Mouse (Mus musculus) cerebellum, adult 2 months (tissue): ENCODE measurements around the gene Ppp1r8. TPM values are rescaled to one million over a fixed set of nuclear protein-coding genes. Genes with fewer than 3 reads are reported as not detected.
"Not testable (repeated sequence)": the region's sequence is repeated elsewhere in the genome, so short reads cannot be mapped to it uniquely, and the experiment has no call there.

Experiments used
- DNase-seq, 2 experiments: peaks; one replicate each; pipeline ENCODE4 v3.0.0; 2021
- H3K27ac ChIP-seq: fragments of 200-500 bp; 2 replicates; pipeline ENCODE4 v1.5.1; 2012; ENCODE audit warnings: low read length, control low read depth, inconsistent platforms; ENCODE audit not compliant: insufficient read depth
- H3K27me3 ChIP-seq: fragments of 200-500 bp; 2 replicates; pipeline ENCODE4 v1.6.1; 2012; ENCODE audit warnings: inconsistent platforms, mild to moderate bottlenecking, low read length, moderate library complexity; ENCODE audit not compliant: control insufficient read depth, insufficient read depth
- H3K4me1 ChIP-seq: fragments of 200-500 bp; 2 replicates; pipeline ENCODE4 v1.6.1; 2011; ENCODE audit warnings: low read length; ENCODE audit not compliant: control insufficient read depth, insufficient read depth
- H3K4me3 ChIP-seq: fragments of 200-500 bp; replicated peaks from 2 replicates; pipeline ENCODE3; 2011; ENCODE audit warnings: mild to moderate bottlenecking, low read depth, low read length, control low read depth; ENCODE audit not compliant: insufficient read depth
- CTCF ChIP-seq: fragments of 200-500 bp; IDR thresholded peaks from 2 replicates; pipeline ENCODE4 v1.5.1; 2011; ENCODE audit warnings: low read depth, mild to moderate bottlenecking, control low read depth, low read length, moderate library complexity, borderline replicate concordance; ENCODE audit not compliant: insufficient read depth
- POLR2A ChIP-seq: fragments of 200-500 bp; IDR thresholded peaks from 2 replicates; pipeline ENCODE4 v1.6.1; 2011; ENCODE audit warnings: low read length, control low read depth, borderline replicate concordance; ENCODE audit not compliant: insufficient read depth
- WGBS: fragments of 180-500 bp; shearing (Covaris S2); methylation state at CpG from one replicate; pipeline ENCODE4 v1.1.7; 2018; 5-methylcytosine and 5-hydroxymethylcytosine counted together
- polyA plus RNA-seq: library from polyadenylated mRNA; depleted of rRNA; stranded (reverse); fragments of >200 nt; gene quantifications from 2 replicates; pipeline ENCODE4 v1.2.3, GENCODE M21; 2012

The Ppp1r8 gene
- polyA plus RNA-seq, 1 experiment, result 67.6 TPM

DNA sequence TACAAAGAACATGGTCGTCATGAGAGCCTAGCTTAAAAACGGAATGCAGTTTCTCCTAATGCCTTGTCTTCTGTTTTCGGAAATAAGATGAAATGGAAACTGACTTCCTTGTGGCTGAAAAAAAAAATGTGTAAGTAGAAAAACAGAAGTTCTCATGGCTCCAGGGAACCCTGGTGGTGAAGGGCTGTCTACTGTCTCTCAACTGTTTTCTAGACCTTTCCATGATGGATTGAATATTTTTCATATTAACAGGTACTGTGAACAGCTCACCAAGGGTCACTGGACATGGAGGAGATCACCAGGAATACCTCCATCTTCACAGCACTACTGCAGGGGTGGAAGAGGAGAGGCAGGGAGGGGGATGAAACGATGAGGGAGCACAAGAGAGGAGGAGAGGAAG is 44.9 kb downstream of the Ppp1r8 start:
- WGBS, result 66% methylated on average over 4 of the region's 4 CpGs
- no peak for DNase-seq
- Histone ChIP-seq H3K4me3 (no peak overlapping the region), H3K27me3 (peaks cover 1% of the 10 kb centered on the region; the same call in 1 of the 2 replicates), H3K27ac (no peak overlapping the region), H3K4me1 (no peaks in the 10 kb centered on the region)
- no peak for TF ChIP-seq POLR2A
- no peak for TF ChIP-seq CTCF

DNA sequence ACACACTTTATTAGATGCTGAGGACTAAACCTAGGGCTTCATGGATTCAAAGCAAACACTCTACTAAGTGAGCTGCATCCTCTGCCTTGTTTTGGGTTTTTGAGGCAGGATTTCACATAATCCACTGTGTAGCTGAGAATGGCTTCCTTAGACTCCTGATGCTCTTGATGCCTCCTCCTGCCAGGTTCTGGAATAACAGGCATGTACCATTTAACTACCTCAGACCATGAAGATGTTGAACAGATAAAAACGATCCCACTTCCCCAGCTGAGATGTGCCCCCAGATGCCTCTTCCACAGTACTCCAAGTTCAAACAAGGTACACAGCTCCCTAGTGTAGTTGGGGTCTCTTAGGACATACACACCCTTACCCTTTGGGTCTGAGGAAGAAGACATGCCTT is 45.5 kb downstream of the Ppp1r8 start:
- 67% methylated on average over 1 of the region's 1 CpGs for WGBS
- no peak for DNase-seq
- H3K27me3 ChIP-seq, result peaks cover 1% of the 10 kb centered on the region; the same call in 1 of the 2 replicates
- no peaks in the 10 kb centered on the region for H3K4me1 ChIP-seq
- no peak overlapping the region for H3K4me3 ChIP-seq
- TF ChIP-seq CTCF, result no peak
- TF ChIP-seq POLR2A, result no peak
- H3K27ac ChIP-seq, result no peak overlapping the region

DNA sequence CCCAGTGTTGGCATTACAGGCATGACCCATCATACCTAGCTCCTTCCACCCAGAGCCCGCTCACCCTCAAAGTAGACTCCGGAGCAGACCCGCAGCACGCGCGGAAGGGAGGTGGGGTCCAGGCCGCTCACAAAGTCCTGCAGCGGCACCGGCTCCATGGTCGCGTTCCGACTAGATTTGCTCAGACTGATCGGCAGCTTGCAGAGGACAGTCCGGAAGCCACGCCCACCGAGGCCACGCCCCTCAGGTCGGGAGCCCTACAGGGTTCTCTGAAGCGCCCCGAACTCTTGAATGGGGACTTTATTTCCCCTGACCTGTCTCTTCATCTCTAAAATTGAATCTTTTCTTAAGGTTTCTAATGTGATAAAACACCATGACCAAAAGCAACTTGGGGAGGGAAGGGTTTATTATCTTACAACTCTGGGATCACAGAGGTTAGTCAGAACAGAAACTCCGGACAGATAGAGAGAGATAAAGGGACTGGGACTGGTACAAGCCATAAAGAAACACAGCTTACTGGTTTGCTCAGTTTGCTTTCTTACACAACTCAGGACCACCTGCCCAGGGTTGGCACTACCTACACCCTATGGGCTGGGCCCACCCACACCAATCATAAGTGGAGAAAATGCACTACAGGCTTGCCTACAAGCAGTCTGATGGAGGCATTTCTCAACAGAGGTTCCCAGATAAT is 46.6 kb downstream of the Ppp1r8 start, which contains the start of gene Themis2:
TSS of gene Themis2 (minus strand) at position 192 of the 691 bp plus-strand sequence.
- DNase-seq, result no peak
- Histone ChIP-seq H3K27ac (no peak within 1 kb of the TSS), H3K4me3 (peak within 1 kb of the TSS; percentile 34), H3K4me1 (no peaks in the 10 kb centered on the region), H3K27me3 (peaks cover 1% of the 10 kb centered on the region; the same call in 1 of the 2 replicates)
- TF ChIP-seq POLR2A (no peak), CTCF (no peak)
- 4% methylated on average over 21 of the region's 21 CpGs for WGBS

DNA sequence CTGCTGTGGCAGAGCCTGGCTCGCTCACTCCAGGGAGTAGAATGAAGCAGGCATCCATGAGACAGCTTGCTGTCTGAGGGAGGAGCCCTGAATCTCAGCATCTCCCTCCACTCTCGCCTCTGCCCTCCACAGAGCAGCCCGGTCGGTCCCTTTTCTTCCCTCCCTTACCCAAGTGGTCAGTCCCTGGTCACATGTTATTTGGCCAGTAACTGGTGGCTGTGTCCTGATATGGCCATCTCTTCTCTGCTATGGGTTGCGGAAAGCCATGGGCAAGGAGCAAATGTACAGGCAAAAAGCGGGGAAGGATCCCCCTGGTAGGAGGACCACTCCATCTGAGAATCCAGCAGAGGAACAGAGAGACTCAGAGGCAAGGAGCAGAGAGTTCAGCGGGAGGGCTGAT is 47.8 kb downstream of the Ppp1r8 start:
- no peaks in the 10 kb centered on the region for H3K4me1 ChIP-seq
- H3K27me3 ChIP-seq, result peaks cover 1% of the 10 kb centered on the region; the same call in 1 of the 2 replicates
- no peak overlapping the region for H3K4me3 ChIP-seq
- no peak overlapping the region for H3K27ac ChIP-seq
- TF ChIP-seq POLR2A (no peak), CTCF (no peak)
- no peak for DNase-seq
- 43% methylated on average over 7 of the region's 7 CpGs for WGBS

DNA sequence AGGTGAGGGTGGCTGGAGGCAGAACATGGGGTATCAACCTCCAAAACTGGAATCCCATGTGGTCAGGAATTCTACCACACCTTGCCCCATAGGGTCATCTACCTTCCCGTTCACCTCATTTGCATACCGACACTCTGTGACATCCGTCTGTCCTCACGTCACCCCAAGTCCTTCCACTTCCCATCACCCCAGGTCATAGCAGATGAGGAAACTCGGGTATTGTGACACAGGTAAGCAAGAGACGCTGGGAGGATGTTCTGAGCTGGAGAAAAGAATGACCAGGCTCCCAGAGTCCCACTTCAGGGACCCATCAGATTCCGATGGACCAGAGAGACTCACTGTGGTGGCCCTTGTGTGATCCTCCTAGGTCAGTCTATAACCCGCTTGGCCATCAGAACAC is 48.2 kb downstream of the Ppp1r8 start:
- Histone ChIP-seq H3K27ac (no peak overlapping the region), H3K27me3 (peaks cover 1% of the 10 kb centered on the region; the same call in 1 of the 2 replicates), H3K4me1 (no peaks in the 10 kb centered on the region), H3K4me3 (no peak overlapping the region)
- DNase-seq, result no peak
- 67% methylated on average over 8 of the region's 8 CpGs for WGBS
- TF ChIP-seq CTCF (no peak), POLR2A (no peak)

DNA sequence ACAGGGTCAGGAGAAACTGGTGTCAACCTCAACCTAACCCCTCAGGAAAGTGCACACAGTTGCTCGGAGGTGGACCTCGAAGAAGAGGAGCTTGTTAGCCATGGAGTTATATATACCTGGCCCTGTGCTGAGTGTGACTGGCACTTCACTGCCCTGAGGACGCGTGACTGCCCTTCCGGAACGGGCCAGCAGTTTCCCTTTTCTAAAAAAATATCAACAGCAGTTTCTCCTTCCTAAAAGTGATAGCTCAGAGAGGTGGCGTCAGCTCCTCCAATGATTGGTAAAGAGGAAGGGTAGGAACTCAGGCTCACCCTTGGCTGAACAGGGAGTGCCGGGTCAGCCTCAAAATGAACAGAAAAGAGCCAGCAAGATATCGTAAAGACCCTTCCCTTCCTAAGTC is 48.9 kb downstream of the Ppp1r8 start:
- peaks cover 1% of the 10 kb centered on the region; the same call in 1 of the 2 replicates for H3K27me3 ChIP-seq
- WGBS, result 79% methylated on average over 9 of the region's 9 CpGs
- no peak overlapping the region for H3K27ac ChIP-seq
- H3K4me1 ChIP-seq, result no peaks in the 10 kb centered on the region
- DNase-seq, result no peak
- no peak for TF ChIP-seq CTCF
- TF ChIP-seq POLR2A, result no peak
- no peak overlapping the region for H3K4me3 ChIP-seq

DNA sequence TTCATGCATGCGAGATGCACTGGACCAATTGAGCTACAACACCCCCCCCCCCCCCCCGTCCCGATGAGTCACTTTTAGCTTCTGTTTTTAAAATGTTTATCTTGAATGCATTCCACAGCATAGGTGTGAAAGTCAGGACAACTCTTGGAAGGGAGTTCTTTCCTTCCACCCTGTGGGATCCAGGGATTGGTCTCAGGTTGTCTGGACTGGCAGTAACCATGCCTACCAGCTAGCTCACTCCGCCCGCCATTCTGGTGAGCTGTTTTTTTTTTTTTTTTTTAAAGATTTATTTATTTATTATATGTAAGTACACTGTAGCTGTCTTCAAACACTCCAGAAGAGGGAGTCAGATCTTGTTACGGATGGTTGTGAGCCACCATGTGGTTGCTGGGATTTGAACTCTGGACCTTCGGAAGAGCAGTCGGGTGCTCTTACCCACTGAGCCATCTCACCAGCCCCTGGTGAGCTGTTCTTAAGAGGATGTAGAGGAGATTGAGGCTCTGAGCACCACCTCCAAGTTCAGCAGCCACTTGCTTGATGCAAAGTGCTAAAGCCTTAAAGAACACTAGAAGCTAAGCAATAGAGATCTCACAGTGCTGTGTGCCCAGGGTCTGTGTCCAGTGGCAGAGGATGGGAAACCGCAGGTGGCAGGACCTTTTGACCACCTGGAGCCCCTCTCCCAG is 49.5 kb downstream of the Ppp1r8 start:
- DNase-seq, H3K27ac ChIP-seq, H3K4me1 ChIP-seq, H3K4me3 ChIP-seq, H3K27me3 ChIP-seq: not testable (repeated sequence)
- WGBS, result 88% methylated on average over 9 of the region's 9 CpGs

DNA sequence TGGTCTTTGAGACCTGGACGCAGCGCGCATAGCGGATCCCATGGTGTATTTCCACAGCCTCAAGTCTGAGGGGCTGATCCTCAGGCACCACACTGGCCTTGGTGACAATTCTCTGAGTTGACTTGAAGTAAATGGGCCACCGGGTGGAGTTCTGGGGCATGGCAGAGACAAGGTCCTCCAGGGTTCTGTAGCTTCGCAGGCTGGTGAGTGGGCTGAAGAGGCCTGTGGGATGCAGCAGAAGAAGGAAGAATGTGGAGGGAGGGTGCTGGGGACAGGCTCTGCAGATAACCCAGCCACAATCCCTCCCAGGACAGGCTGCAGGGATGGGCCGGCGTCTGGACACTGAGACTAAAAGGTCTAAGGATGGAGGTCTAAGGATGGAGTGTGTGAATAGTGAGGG is 53.2 kb downstream of the Ppp1r8 start:
- no peak overlapping the region for H3K27ac ChIP-seq
- no peak for DNase-seq
- peaks cover 1% of the 10 kb centered on the region; the same call in 1 of the 2 replicates for H3K27me3 ChIP-seq
- no peak for TF ChIP-seq POLR2A
- no peak for TF ChIP-seq CTCF
- H3K4me3 ChIP-seq, result no peak overlapping the region
- no peaks in the 10 kb centered on the region for H3K4me1 ChIP-seq
- WGBS, result 86% methylated on average over 8 of the region's 8 CpGs
